In the genomic region with DNA sequence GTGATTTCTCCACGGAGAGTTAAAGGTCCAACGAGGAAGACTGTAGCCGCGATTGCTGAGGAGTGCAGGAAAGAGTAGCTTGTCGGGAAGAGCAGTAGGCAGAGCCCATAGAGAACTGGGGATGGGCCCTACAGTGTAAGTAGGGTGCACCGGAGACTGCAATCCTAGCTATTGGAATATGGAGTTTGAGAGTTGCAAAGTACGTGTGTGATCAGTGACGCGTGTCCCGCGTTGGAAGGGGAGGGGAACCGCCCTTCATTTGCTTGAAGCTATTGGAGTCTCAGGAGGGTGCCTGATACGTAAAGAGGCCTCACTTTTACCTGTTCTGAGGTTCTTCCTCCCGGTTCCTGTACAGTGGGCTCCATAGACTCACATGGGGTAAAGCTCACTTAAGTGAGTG, we compare ENCODE assay signal across 1 mouse cellular context.
TF ChIP-seq lines count a peak whose summit lies in the region.

No protein-coding gene starts in this region.

TF ChIP-seq in MEL, 35 proteins besides CTCF, POLR2A, EP300 and RAD21 (continued from another document):
- 0 out of 2 replicates have a peak, but pooled peaks have one; percentile 43 for TF ChIP-seq MYC (IDR thresholded peaks at IDR 0.05; ENCODE audit: low read depth, low read length)
- TF ChIP-seq ELF1 (IDR thresholded peaks at IDR 0.05; ENCODE audit: low read depth, low read length) = no peak
- no peak for TF ChIP-seq MYB (IDR thresholded peaks at IDR 0.05; ENCODE audit: low read depth, low read length)
- no peak for TF ChIP-seq E2F4 (IDR thresholded peaks at IDR 0.05; ENCODE audit: borderline replicate concordance, low read depth, low read length)
- 0 out of 2 replicates have a peak, but pooled peaks have one; percentile 19 for TF ChIP-seq SIN3A (IDR thresholded peaks at IDR 0.05; ENCODE audit: low read length)
- peak; percentile 52; the same call in 1 of the 2 replicates for TF ChIP-seq MXI1 (IDR thresholded peaks at IDR 0.05; ENCODE audit: low read depth, low read length)
- TF ChIP-seq MAZ (IDR thresholded peaks at IDR 0.05; ENCODE audit: low read depth, low read length) = no peak
- no peak for TF ChIP-seq SMC3 (IDR thresholded peaks at IDR 0.05; ENCODE audit: low read depth, low read length)
- no peak for TF ChIP-seq ZC3H11A (IDR thresholded peaks at IDR 0.05; ENCODE audit: low read depth, low read length)
- TF ChIP-seq ETS1 (IDR thresholded peaks at IDR 0.05; ENCODE audit: low read depth, low read length) = no peak
- 0 out of 2 replicates have a peak, but pooled peaks have one; percentile 12 for TF ChIP-seq GATA1 (IDR thresholded peaks at IDR 0.05; ENCODE audit: low read depth, low read length)
